Mouse (Mus musculus) liver, embryonic 14.5 days (tissue): Measurements from ENCODE around the gene Fbxw7. TPM values are rescaled to one million over a fixed set of nuclear protein-coding genes. Genes with fewer than 3 reads are reported as not detected.

Source experiments
- ATAC-seq: fragments of 200-750 bp; cut with Nextera tagmentation; 2 replicates; pipeline ENCODE4 v1.8.0; 2017; ENCODE audit warnings: moderate number of reproducible peaks, mild to moderate bottlenecking, moderate library complexity; ENCODE audit not compliant: insufficient read depth
- DNase-seq, 3 experiments: peaks; one replicate each; pipeline ENCODE4 v3.0.0-alpha.2; 2012 to 2013; ENCODE audit warnings: low read depth in 3 of 3, low spot score in 3 of 3
- H3K27ac ChIP-seq: fragments of 300-500 bp; sonication (generic); 2 replicates; pipeline ENCODE4 v1.5.1; 2014; ENCODE audit warnings: moderate library complexity, mild to moderate bottlenecking, control low read depth, inconsistent platforms
- H3K27me3 ChIP-seq: fragments of 300-500 bp; sonication (generic); 2 replicates; pipeline ENCODE4 v1.6.1; 2014; ENCODE audit warnings: mild to moderate bottlenecking, low read length, moderate library complexity; ENCODE audit not compliant: control insufficient read depth, insufficient read depth
- H3K36me3 ChIP-seq: fragments of 300-500 bp; sonication (generic); replicated peaks from 2 replicates; pipeline ENCODE4 v1.6.1; 2014; ENCODE audit warnings: low read depth; ENCODE audit not compliant: control insufficient read depth, insufficient read depth
- H3K4me1 ChIP-seq, 2 experiments: fragments of 200-500 bp in 1 of 2; fragments of 300-500 bp in 1 of 2; sonication (generic) in 1 of 2; replicated peaks; 2 replicates each; pipeline ENCODE4 v1.6.1; 2012 to 2014; ENCODE audit warnings: antibody characterized with exemption in 1 of 2, inconsistent platforms in 1 of 2, low read length in 1 of 2; ENCODE audit not compliant: control insufficient read depth in 2 of 2, insufficient read depth in 2 of 2
- H3K4me2 ChIP-seq: fragments of 300-500 bp; sonication (generic); 2 replicates; pipeline ENCODE4 v1.6.1; 2014; ENCODE audit warnings: low read depth, mild to moderate bottlenecking, control low read depth, moderate library complexity
- H3K4me3 ChIP-seq, 2 experiments: fragments of 200-500 bp in 1 of 2; fragments of 300-500 bp in 1 of 2; sonication (generic) in 1 of 2; 2 replicates each; pipeline ENCODE4 v1.5.1; 2012 to 2014; ENCODE audit warnings: low read depth in 2 of 2, low read length in 2 of 2, mild to moderate bottlenecking in 2 of 2, control low read depth in 1 of 2, inconsistent platforms in 1 of 2, moderate library complexity in 1 of 2; ENCODE audit not compliant: insufficient read depth in 1 of 2
- H3K9ac ChIP-seq: fragments of 300-500 bp; sonication (generic); replicated peaks from 2 replicates; pipeline ENCODE4 v1.6.1; 2014; ENCODE audit warnings: mild to moderate bottlenecking, control low read depth, moderate library complexity
- H3K9me3 ChIP-seq: fragments of 300-500 bp; sonication (generic); 2 replicates; pipeline ENCODE4 v1.6.1; 2016; ENCODE audit warnings: low read length, mixed read lengths; ENCODE audit not compliant: control insufficient read depth
- CTCF ChIP-seq: IDR thresholded peaks from 2 replicates; pipeline ENCODE4 v1.5.1; 2016; ENCODE audit warnings: antibody characterized with exemption, low read depth, control low read depth
- EP300 ChIP-seq: IDR thresholded peaks from 2 replicates; pipeline ENCODE4 v1.6.1; 2016; ENCODE audit warnings: antibody characterized with exemption, low read depth
- WGBS: fragments of 180-500 bp; shearing (Covaris S2); extraction: QIAGEN DNeasy Blood & Tissue Kit; methylation state at CpG from one replicate; pipeline ENCODE4 v1.1.7; 2014; ENCODE audit not compliant: insufficient replicate concordance; 5-methylcytosine and 5-hydroxymethylcytosine counted together
- polyA plus RNA-seq, 2 experiments: library from polyadenylated mRNA; depleted of rRNA in 1 of 2; stranded (reverse) in 1 of 2; unstranded in 1 of 2; fragments of >200 nt; fragmentation: Nextera tagmentation in 1 of 2; extraction: Ambion mirVana in 1 of 2; gene quantifications; 2 replicates each; pipeline versions ENCODE4 v1.2.1 to v1.2.3; 2012 to 2014

The Fbxw7 gene
- polyA plus RNA-seq, 2 experiments = 2.4 to 2.5 TPM

DNA sequence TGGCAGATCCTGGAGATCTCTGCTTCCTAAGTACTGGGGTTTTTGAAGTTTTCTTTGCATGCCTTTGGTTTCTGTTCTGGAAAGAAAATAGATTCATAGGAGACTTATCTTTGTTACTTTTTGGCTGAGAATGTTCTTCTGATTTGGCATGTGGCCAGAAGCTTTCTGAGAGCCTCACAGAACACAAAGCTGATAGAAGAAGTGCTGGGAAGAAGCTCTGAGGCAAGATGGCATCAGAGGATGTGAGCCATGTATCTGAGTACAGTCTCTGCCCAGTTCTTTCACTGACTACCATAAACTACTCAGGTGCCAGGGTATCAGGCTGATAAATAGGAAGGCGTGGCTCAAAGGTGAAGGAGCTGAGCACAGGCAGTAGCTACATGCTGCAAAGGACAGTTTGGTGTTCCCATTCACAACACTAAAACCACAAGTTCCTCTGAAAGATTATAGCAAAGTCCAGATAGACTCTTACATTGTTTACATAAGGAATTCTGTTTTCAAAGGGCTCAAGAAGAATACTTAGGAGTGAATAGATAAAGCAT lies 52.4 kb downstream of the Fbxw7 start:
- no peak for ATAC-seq
- H3K4me1 ChIP-seq = peaks cover 0 to 6% of the 10 kb centered on the region in 2 experiments; a peak in 2 of 4 replicates
- no peak for DNase-seq

GRCm38 (mm10) chr3:84867991-84868390 lies 52.9 kb downstream of the Fbxw7 start:
- no peak for ATAC-seq
- no peak for DNase-seq
- Histone ChIP-seq H3K36me3 (no peaks in the 10 kb centered on the region), H3K9ac (no peak overlapping the region), H3K9me3 (no peaks in the 10 kb centered on the region), H3K4me2 (no peak overlapping the region), H3K4me1 (peaks cover 0 to 6% of the 10 kb centered on the region in 2 experiments; a peak in 2 of 4 replicates), H3K27ac (no peak overlapping the region), H3K4me3 (no peak overlapping the region), H3K27me3 (no peaks in the 10 kb centered on the region)
- TF ChIP-seq CTCF (no peak), EP300 (no peak)
- WGBS = 32% methylated on average over 1 of the region's 1 CpGs

More for the DNA sequence above, 52.4 kb downstream of the Fbxw7 start:
- WGBS = 54% methylated on average over 1 of the region's 1 CpGs
- no peak overlapping the region for H3K4me2 ChIP-seq
- no peak overlapping the region for H3K4me3 ChIP-seq
- no peak overlapping the region for H3K27ac ChIP-seq
- H3K27me3 ChIP-seq = no peaks in the 10 kb centered on the region
- no peak for TF ChIP-seq CTCF
- TF ChIP-seq EP300 = no peak
- no peak overlapping the region for H3K9ac ChIP-seq
- H3K36me3 ChIP-seq = no peaks in the 10 kb centered on the region
- no peaks in the 10 kb centered on the region for H3K9me3 ChIP-seq

GRCm38 (mm10) chr3:84870126-84870525 lies 55.1 kb downstream of the Fbxw7 start:
- H3K4me1 ChIP-seq = peaks cover 0 to 6% of the 10 kb centered on the region in 2 experiments; a peak in 2 of 4 replicates
- H3K4me3 ChIP-seq = no peak overlapping the region
- no peaks in the 10 kb centered on the region for H3K36me3 ChIP-seq
- no peak overlapping the region for H3K27ac ChIP-seq
- TF ChIP-seq CTCF = no peak
- no peak for TF ChIP-seq EP300
- H3K9ac ChIP-seq = no peak overlapping the region
- H3K4me2 ChIP-seq = no peak overlapping the region
- DNase-seq (no peak), ATAC-seq (no peak)
- H3K27me3 ChIP-seq = no peaks in the 10 kb centered on the region
- H3K9me3 ChIP-seq = no peaks in the 10 kb centered on the region

GRCm38 (mm10) chr3:84875306-84875705 lies 60.2 kb downstream of the Fbxw7 start:
- Histone ChIP-seq H3K36me3 (no peaks in the 10 kb centered on the region), H3K4me1 (no peaks in the 10 kb centered on the region), H3K9me3 (no peaks in the 10 kb centered on the region), H3K27me3 (no peaks in the 10 kb centered on the region), H3K4me2 (no peak overlapping the region), H3K9ac (no peak overlapping the region), H3K27ac (no peak overlapping the region), H3K4me3 (no peak overlapping the region)
- 70% methylated on average over 9 of the region's 9 CpGs for WGBS
- DNase-seq (no peak), ATAC-seq (no peak)
- no peak for TF ChIP-seq CTCF
- TF ChIP-seq EP300 = no peak

- no peak overlapping the region for H3K4me2 ChIP-seq
- no peak overlapping the region for H3K4me3 ChIP-seq
- TF ChIP-seq CTCF (no peak), EP300 (no peak)
- no peaks in the 10 kb centered on the region for H3K9me3 ChIP-seq
- ATAC-seq (no peak), DNase-seq (no peak)
- WGBS = 72% methylated on average over 4 of the region's 4 CpGs
- H3K27ac ChIP-seq = no peak overlapping the region
- H3K36me3 ChIP-seq = no peaks in the 10 kb centered on the region
- H3K27me3 ChIP-seq = no peaks in the 10 kb centered on the region
- H3K4me1 ChIP-seq = no peaks in the 10 kb centered on the region
- no peak overlapping the region for H3K9ac ChIP-seq
These were observed 61.1 kb downstream of the Fbxw7 start for GRCm38 (mm10) chr3:84876211-84876610.
